Mouse (Mus musculus) MEL (cell line): ENCODE data around the gene Nhlrc4. TPM values are rescaled to one million over a fixed set of nuclear protein-coding genes. Genes with fewer than 3 reads are reported as not detected.
A peak's percentile ranks its signal among the peaks of the same experiment; 100 is the strongest.

Experiments used
- DNase-seq: peaks from one replicate; pipeline ENCODE4 v3.0.0; 2011; ENCODE audit warnings: low read depth, low spot score
- H3K27ac ChIP-seq: 2 replicates; pipeline ENCODE4 v1.5.1; 2012; ENCODE audit warnings: low read depth, mild to moderate bottlenecking, control low read depth, low read length, moderate library complexity; ENCODE audit not compliant: control insufficient read depth
- H3K27me3 ChIP-seq, 2 experiments: fragments of 150-350 bp in 1 of 2; sonication (generic) in 1 of 2; 2 replicates each; pipeline ENCODE4 v1.6.1; 2012; ENCODE audit warnings: low read length in 2 of 2, mild to moderate bottlenecking in 2 of 2, improper control_type of control experiment in 1 of 2, moderate library complexity in 1 of 2; ENCODE audit not compliant: insufficient read depth in 2 of 2, control insufficient read depth in 1 of 2
- H3K36me3 ChIP-seq, 2 experiments: 2 replicates each; pipeline ENCODE4 v1.6.1; 2012 to 2014; ENCODE audit warnings: low read length in 2 of 2, improper control_type of control experiment in 1 of 2, inconsistent platforms in 1 of 2, mild to moderate bottlenecking in 1 of 2; ENCODE audit not compliant: insufficient read depth in 2 of 2, control insufficient read depth in 1 of 2
- H3K4me1 ChIP-seq, 2 experiments: fragments of 150-350 bp in 1 of 2; sonication (generic) in 1 of 2; 2 replicates each; pipeline ENCODE4 v1.6.1; 2012; ENCODE audit warnings: low read length in 2 of 2, improper control_type of control experiment in 1 of 2, mild to moderate bottlenecking in 1 of 2; ENCODE audit not compliant: insufficient read depth in 2 of 2, control insufficient read depth in 1 of 2
- H3K4me3 ChIP-seq, 2 experiments: fragments of 150-350 bp in 1 of 2; sonication (generic) in 1 of 2; 2 replicates each; pipeline ENCODE4 v1.5.1; 2012; ENCODE audit warnings: low read depth in 2 of 2, low read length in 2 of 2, mild to moderate bottlenecking in 2 of 2, moderate library complexity in 2 of 2, control low read depth in 1 of 2, improper control_type of control experiment in 1 of 2; ENCODE audit not compliant: control insufficient read depth in 1 of 2, insufficient read depth in 1 of 2
- H3K79me2 ChIP-seq: 2 replicates; pipeline ENCODE4 v1.6.1; 2012; ENCODE audit warnings: mild to moderate bottlenecking, low read length, moderate library complexity; ENCODE audit not compliant: control insufficient read depth, poor library complexity, insufficient read depth
- H3K9ac ChIP-seq: 2 replicates; pipeline ENCODE4 v1.6.1; 2012; ENCODE audit warnings: low read depth, mild to moderate bottlenecking, control low read depth, low read length, moderate library complexity; ENCODE audit not compliant: control insufficient read depth, poor library complexity, severe bottlenecking
- H3K9me3 ChIP-seq: fragments of 150-350 bp; sonication (generic); replicated peaks from 2 replicates; pipeline ENCODE4 v1.6.1; 2012; ENCODE audit warnings: mild to moderate bottlenecking, low read length, improper control_type of control experiment, moderate library complexity; ENCODE audit not compliant: insufficient read depth
- CHD1 ChIP-seq: IDR thresholded peaks from 2 replicates; pipeline ENCODE4 v1.6.1; 2012; ENCODE audit warnings: low read depth, mild to moderate bottlenecking, inconsistent platforms, low read length, improper control_type of control experiment
- CHD2 ChIP-seq: IDR thresholded peaks from 2 replicates; pipeline ENCODE4 v1.6.1; 2011; ENCODE audit warnings: low read length, improper control_type of control experiment
- CTCF ChIP-seq, 3 experiments: IDR thresholded peaks in 2 of 3; conservative IDR thresholded peaks in 1 of 3; 2 replicates each; pipeline ENCODE4 v1.5.1; 2011 to 2012; ENCODE audit warnings: low read length in 3 of 3, low read depth in 2 of 3, mild to moderate bottlenecking in 2 of 3, improper control_type of control experiment in 1 of 3, inconsistent platforms in 1 of 3, mixed read lengths in 1 of 3, moderate library complexity in 1 of 3; ENCODE audit not compliant: control insufficient read depth in 1 of 3, insufficient read depth in 1 of 3, poor library complexity in 1 of 3, severe bottlenecking in 1 of 3
- ETS1 ChIP-seq: IDR thresholded peaks from 2 replicates; pipeline ENCODE4 v1.6.1; 2012; ENCODE audit warnings: low read depth, mild to moderate bottlenecking, inconsistent platforms, low read length, improper control_type of control experiment, moderate library complexity
- GABPA ChIP-seq: IDR thresholded peaks from 2 replicates; pipeline ENCODE4 v1.6.1; 2012; ENCODE audit warnings: low read depth, mild to moderate bottlenecking, inconsistent platforms, low read length, improper control_type of control experiment, moderate library complexity
- GATA1 ChIP-seq: IDR thresholded peaks from 2 replicates; pipeline ENCODE4 v1.6.1; 2011; ENCODE audit warnings: low read depth, low read length, improper control_type of control experiment
- HCFC1 ChIP-seq: IDR thresholded peaks from 2 replicates; pipeline ENCODE4 v1.6.1; 2012; ENCODE audit warnings: low read depth, mild to moderate bottlenecking, inconsistent platforms, low read length, improper control_type of control experiment, moderate library complexity
- JUND ChIP-seq: IDR thresholded peaks from 2 replicates; pipeline ENCODE4 v1.6.1; 2011; ENCODE audit warnings: low read depth, mild to moderate bottlenecking, improper control_type of control experiment, low read length
- MAX ChIP-seq: IDR thresholded peaks from 2 replicates; pipeline ENCODE4 v1.6.1; 2011; ENCODE audit warnings: low read length, improper control_type of control experiment
- MAZ ChIP-seq: IDR thresholded peaks from 2 replicates; pipeline ENCODE4 v1.6.1; 2012; ENCODE audit warnings: low read depth, mild to moderate bottlenecking, inconsistent platforms, low read length, improper control_type of control experiment
- MXI1 ChIP-seq: IDR thresholded peaks from 2 replicates; pipeline ENCODE4 v1.6.1; 2011; ENCODE audit warnings: mild to moderate bottlenecking, low read depth, low read length, improper control_type of control experiment
- NELFE ChIP-seq: IDR thresholded peaks from 2 replicates; pipeline ENCODE4 v1.6.1; 2011; ENCODE audit warnings: low read depth, low read length, improper control_type of control experiment
- POLR2A ChIP-seq, 2 experiments: IDR thresholded peaks; 2 replicates each; pipeline ENCODE4 v1.6.1; 2011 to 2012; ENCODE audit warnings: low read length in 2 of 2, mild to moderate bottlenecking in 2 of 2, control low read depth in 1 of 2, improper control_type of control experiment in 1 of 2, low read depth in 1 of 2, moderate library complexity in 1 of 2; ENCODE audit not compliant: control insufficient read depth in 1 of 2, insufficient read depth in 1 of 2, poor library complexity in 1 of 2
- POLR2AphosphoS2 ChIP-seq: IDR thresholded peaks from 2 replicates; pipeline ENCODE4 v1.6.1; 2011; ENCODE audit warnings: low read length, improper control_type of control experiment
- POLR2AphosphoS5 ChIP-seq: IDR thresholded peaks from 2 replicates; pipeline ENCODE4 v1.6.1; 2012; ENCODE audit warnings: low read depth, borderline replicate concordance, mild to moderate bottlenecking, inconsistent platforms, low read length, moderate library complexity, mixed read lengths
- SIN3A ChIP-seq: IDR thresholded peaks from 2 replicates; pipeline ENCODE4 v1.6.1; 2012; ENCODE audit warnings: low read length, improper control_type of control experiment, inconsistent platforms
- TBP ChIP-seq: IDR thresholded peaks from 2 replicates; pipeline ENCODE4 v1.8.0; 2011; ENCODE audit warnings: low read depth, low read length, improper control_type of control experiment
- UBTF ChIP-seq: IDR thresholded peaks from 2 replicates; pipeline ENCODE4 v1.6.1; 2012; ENCODE audit warnings: low read depth, mild to moderate bottlenecking, inconsistent platforms, low read length, improper control_type of control experiment, moderate library complexity, borderline replicate concordance; ENCODE audit not compliant: insufficient read depth
- USF1 ChIP-seq: IDR thresholded peaks from 2 replicates; pipeline ENCODE4 v1.6.1; 2014; ENCODE audit warnings: low read depth, mild to moderate bottlenecking, inconsistent platforms, low read length, improper control_type of control experiment, moderate library complexity
- ZC3H11A ChIP-seq: IDR thresholded peaks from 2 replicates; pipeline ENCODE4 v1.6.1; 2012; ENCODE audit warnings: low read depth, mild to moderate bottlenecking, inconsistent platforms, low read length, improper control_type of control experiment
- polyA plus RNA-seq, 2 experiments: library from polyadenylated mRNA; stranded (reverse) in 1 of 2; unstranded in 1 of 2; fragments of >175 nt in 1 of 2; fragments of >200 nt in 1 of 2; gene quantifications; 2 replicates each; pipeline versions ENCODE4 v1.2.1 to v1.2.4; 2012; ENCODE audit warnings: low replicate concordance in 2 of 2, low read depth in 1 of 2; ENCODE audit not compliant: insufficient read length in 2 of 2, insufficient read depth in 1 of 2, missing spikeins in 1 of 2
- total RNA-seq: library from RNA; depleted of rRNA; stranded (reverse); fragments of 300-350 nt; gene quantifications from 2 replicates; pipeline ENCODE4 v1.2.3, GENCODE M21; 2012

The Nhlrc4 gene
- total and polyA plus RNA-seq, 3 experiments: 0.19 to 0.23 TPM; not detected in 1

DNA sequence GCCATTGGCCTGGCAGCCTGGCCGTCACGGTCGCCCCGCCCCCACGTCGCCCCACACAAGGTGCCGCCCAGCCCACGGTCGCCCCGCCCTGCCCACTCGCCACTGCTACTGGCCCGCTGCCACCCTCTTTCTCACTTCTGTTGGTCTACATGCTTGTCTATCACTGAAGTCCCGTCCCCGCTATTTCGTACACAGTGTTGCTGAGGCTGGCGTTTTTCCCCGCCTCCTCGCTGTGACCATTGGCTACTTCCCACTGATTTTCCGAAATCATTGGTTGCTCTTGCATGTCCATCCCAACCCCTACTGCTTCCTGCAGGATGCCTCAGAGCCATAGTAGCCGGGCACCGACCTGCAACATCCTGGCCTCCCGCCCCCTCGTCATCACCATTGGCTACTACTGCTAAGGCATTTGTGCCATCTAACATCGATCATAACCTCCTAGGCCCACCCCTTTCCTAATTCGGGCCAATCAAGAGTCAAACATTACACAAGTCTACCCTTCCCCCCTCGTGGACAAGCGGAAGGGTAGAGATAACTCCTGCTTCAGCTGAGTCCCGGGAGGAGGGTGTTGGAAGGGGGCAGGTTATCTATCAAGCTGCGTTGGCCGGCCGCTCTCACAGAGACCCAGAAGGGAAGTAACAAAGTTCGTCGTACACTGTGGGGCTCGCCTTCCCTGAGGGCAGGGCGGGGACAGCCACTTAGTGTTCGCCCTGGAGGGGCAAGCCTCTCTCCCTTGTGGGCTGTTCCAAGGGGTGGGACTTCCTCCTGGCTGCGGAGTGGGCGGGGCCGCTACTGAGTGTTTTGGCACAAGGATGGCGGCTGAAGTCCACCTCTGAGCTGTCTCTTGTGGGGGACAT, 24.7 kb downstream of the Nhlrc4 start (continued):
- TF ChIP-seq JUND (no peak), CTCF (IDR thresholded peaks at IDR 0.05 in 2 of 3, conservative IDR thresholded peaks at IDR 0.05 in 1 of 3; ENCODE audit: control insufficient read depth in 1 of 3, insufficient read depth in 1 of 3, low read depth in 2 of 3, low read length in 3 of 3, poor library complexity in 1 of 3, severe bottlenecking in 1 of 3) (no peak), NELFE (peak; percentile 73), CHD2 (peak; percentile 86), UBTF (0 out of 2 replicates have a peak, but pooled peaks have one; percentile 37)

DNA sequence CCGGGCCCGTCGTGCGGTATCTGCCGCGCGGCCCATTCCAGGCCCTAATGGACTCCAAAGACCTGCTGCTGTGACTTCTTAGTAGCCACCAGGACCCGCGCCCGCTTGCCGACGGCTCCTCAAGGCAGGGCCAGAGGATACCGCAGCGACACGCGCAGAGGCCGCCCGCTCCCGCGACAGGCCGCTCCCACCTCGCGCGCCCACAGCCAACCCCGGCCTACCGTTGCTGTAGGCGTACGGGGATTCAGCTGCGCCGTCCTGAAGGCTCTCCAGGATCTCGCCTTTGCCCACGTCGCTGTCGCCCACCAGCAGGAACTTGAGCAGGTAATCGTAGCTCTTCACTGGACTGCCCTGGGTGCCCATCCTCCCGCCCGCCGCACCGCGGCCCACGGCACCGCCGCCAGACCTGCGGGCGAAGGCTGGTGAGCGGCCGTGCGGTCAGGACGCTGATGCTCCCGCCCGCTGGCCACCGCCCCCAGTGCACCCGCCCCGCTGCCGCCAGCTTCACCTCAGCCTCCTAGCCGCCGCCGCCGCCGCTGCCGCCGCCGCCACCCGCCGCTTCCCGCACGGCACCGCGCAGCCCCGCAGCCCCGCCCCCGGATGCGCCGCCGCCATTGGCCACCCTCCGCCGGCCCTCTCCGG, 25.5 kb downstream of the Nhlrc4 start, which contains the start of gene Rab40c:
Gene Rab40c (minus strand): TSS at position 584 of the 642 bp plus-strand sequence.
- peaks cover 0 to 20% of the 10 kb centered on the region in 2 experiments; a peak in 2 of 4 replicates for H3K36me3 ChIP-seq
- no peaks in the 10 kb centered on the region for H3K9me3 ChIP-seq
- peak within 1 kb of the TSS; percentile 86 to 98 for H3K4me3 ChIP-seq
- no peak for TF ChIP-seq ZC3H11A
- no peak for TF ChIP-seq MAZ
- TF ChIP-seq POLR2A (IDR thresholded peaks at IDR 0.05; ENCODE audit: control insufficient read depth in 1 of 2, insufficient read depth in 1 of 2, low read depth in 1 of 2, low read length in 2 of 2, poor library complexity in 1 of 2): peak in 1 of 2 experiments; percentile 27; a peak in 1 of 4 replicates
- peaks cover 25% of the 10 kb centered on the region for H3K79me2 ChIP-seq
- H3K4me1 ChIP-seq: peaks cover 2 to 29% of the 10 kb centered on the region in 2 experiments; a peak in 3 of 4 replicates
- H3K27ac ChIP-seq: peak within 1 kb of the TSS; percentile 93
- peak; percentile 70 for DNase-seq
- peak within 1 kb of the TSS; percentile 81 for H3K9ac ChIP-seq
- no peaks in the 10 kb centered on the region for H3K27me3 ChIP-seq

DNA sequence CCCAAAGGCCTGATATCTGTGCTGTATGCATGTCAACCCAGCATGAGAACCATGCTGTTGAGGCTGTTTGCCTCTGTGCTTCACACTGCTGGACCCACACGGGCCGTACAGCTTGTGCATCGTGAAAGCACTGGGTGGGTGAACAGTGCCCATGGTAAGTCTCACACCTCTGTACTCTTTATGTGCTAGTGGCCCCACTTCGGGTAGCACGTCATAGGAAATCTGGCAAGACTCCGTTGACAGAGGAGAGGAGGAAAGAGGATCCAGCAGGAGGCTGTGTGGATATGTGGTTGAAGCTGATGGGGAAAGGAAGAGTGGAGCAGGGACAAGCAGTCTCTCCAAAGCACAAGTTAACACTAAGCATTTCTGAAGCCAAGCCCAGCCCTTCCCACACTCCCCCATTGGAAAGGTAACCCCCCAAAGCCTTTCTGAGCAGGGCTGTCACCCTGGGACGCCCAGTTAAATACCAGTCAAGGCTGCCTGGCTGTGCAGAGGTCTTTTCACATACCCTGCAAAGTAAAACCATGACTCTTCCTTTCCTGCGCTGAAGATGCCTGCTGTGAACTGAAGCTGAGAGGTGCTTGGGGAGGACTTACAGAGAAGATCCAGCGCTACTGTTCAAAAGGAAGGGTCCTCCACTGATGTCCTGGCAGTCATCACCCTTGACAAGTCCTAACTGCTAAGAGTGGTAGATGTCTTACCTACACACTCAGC, 26.6 kb downstream of the Nhlrc4 start:
- H3K4me3 ChIP-seq: peak overlapping the region; percentile 74 to 98
- peak overlapping the region; percentile 70 for H3K9ac ChIP-seq
- no peaks in the 10 kb centered on the region for H3K27me3 ChIP-seq
- H3K27ac ChIP-seq: no peak overlapping the region
- no peak for DNase-seq
- peaks cover 0 to 31% of the 10 kb centered on the region in 2 experiments; a peak in 2 of 4 replicates for H3K36me3 ChIP-seq
- no peaks in the 10 kb centered on the region for H3K9me3 ChIP-seq
- H3K4me1 ChIP-seq: peaks cover 4 to 40% of the 10 kb centered on the region in 2 experiments
- H3K79me2 ChIP-seq: peaks cover 25% of the 10 kb centered on the region
- TF ChIP-seq GATA1 (no peak), MAX (no peak), TBP (no peak), SIN3A (no peak), CHD1 (no peak), MXI1 (no peak), GABPA (no peak), ETS1 (no peak), HCFC1 (no peak), USF1 (no peak), POLR2AphosphoS5 (no peak), POLR2AphosphoS2 (no peak)
